Mouse (Mus musculus) CH12.LX (cell line): ENCODE results near the gene Sgcb. TPM values are rescaled to one million over a fixed set of nuclear protein-coding genes. Genes with fewer than 3 reads are reported as not detected.

Experiments used
- DNase-seq: peaks from one replicate; pipeline ENCODE4 v3.0.0-alpha.2; 2013; ENCODE audit errors: extremely low read depth
- H3K27ac ChIP-seq: 2 replicates; pipeline ENCODE4 v1.5.1; 2012; ENCODE audit warnings: low read depth, mild to moderate bottlenecking, control low read depth, moderate library complexity; ENCODE audit not compliant: insufficient read depth
- H3K27me3 ChIP-seq: replicated peaks from 2 replicates; pipeline ENCODE3; 2012; ENCODE audit warnings: inconsistent platforms
- H3K36me3 ChIP-seq, 2 experiments: replicated peaks in 1 of 2; 2 replicates each; pipeline versions ENCODE3 to v1.6.1; 2012; ENCODE audit warnings: inconsistent platforms in 1 of 2, low read length in 1 of 2, mild to moderate bottlenecking in 1 of 2, mixed read lengths in 1 of 2, moderate library complexity in 1 of 2; ENCODE audit not compliant: control insufficient read depth in 1 of 2, insufficient read depth in 1 of 2
- H3K4me1 ChIP-seq, 2 experiments: 2 replicates each; pipeline ENCODE4 v1.6.1; 2012; ENCODE audit warnings: inconsistent platforms in 1 of 2, moderate library complexity in 1 of 2; ENCODE audit not compliant: insufficient read depth in 2 of 2, control insufficient read depth in 1 of 2
- H3K4me2 ChIP-seq: 2 replicates; pipeline ENCODE4 v1.6.1; 2012; ENCODE audit warnings: low read depth, mild to moderate bottlenecking, control low read depth; ENCODE audit not compliant: poor library complexity, insufficient read depth, severe bottlenecking
- H3K4me3 ChIP-seq, 3 experiments: fragments of 150-350 bp in 1 of 3; sonication (generic) in 1 of 3; replicated peaks in 1 of 3; 2 replicates each; pipeline versions ENCODE3 to v1.5.1; 2011 to 2012; ENCODE audit warnings: low read depth in 2 of 3, low read length in 2 of 3, mild to moderate bottlenecking in 2 of 3, moderate library complexity in 2 of 3, control low read depth in 1 of 3, improper control_type of control experiment in 1 of 3, inconsistent platforms in 1 of 3, mixed read lengths in 1 of 3; ENCODE audit not compliant: poor library complexity in 1 of 3
- H3K79me2 ChIP-seq: replicated peaks from 2 replicates; pipeline ENCODE4 v1.6.1; 2012; ENCODE audit warnings: mild to moderate bottlenecking, moderate library complexity; ENCODE audit not compliant: control insufficient read depth, poor library complexity, insufficient read depth, severe bottlenecking; ENCODE audit errors: extremely low read depth
- H3K9ac ChIP-seq: 2 replicates; pipeline ENCODE4 v1.6.1; 2012; ENCODE audit warnings: low read depth, mild to moderate bottlenecking, control low read depth, moderate library complexity; ENCODE audit not compliant: insufficient read depth
- H3K9me3 ChIP-seq: replicated peaks from 2 replicates; pipeline ENCODE3; 2012; ENCODE audit warnings: low read length, inconsistent platforms, mixed read lengths
- CHD2 ChIP-seq: IDR thresholded peaks from 2 replicates; pipeline ENCODE4 v1.6.1; 2011; ENCODE audit warnings: low read length, improper control_type of control experiment
- CTCF ChIP-seq, 2 experiments: IDR thresholded peaks in 1 of 2; conservative IDR thresholded peaks in 1 of 2; 2 replicates each; pipeline ENCODE4 v1.5.1; 2011 to 2012; ENCODE audit warnings: low read depth in 2 of 2, low read length in 2 of 2, improper control_type of control experiment in 1 of 2, inconsistent platforms in 1 of 2, mild to moderate bottlenecking in 1 of 2, moderate library complexity in 1 of 2
- E2F4 ChIP-seq: IDR thresholded peaks from 2 replicates; pipeline ENCODE4 v1.6.1; 2011; ENCODE audit warnings: low read depth, low read length, improper control_type of control experiment; ENCODE audit not compliant: insufficient replicate concordance
- ELF1 ChIP-seq: IDR thresholded peaks from 2 replicates; pipeline ENCODE4 v1.6.1; 2014; ENCODE audit warnings: low read depth, mild to moderate bottlenecking, inconsistent platforms, low read length, improper control_type of control experiment
- EP300 ChIP-seq: IDR thresholded peaks from 2 replicates; pipeline ENCODE4 v1.6.1; 2011; ENCODE audit warnings: low read length, improper control_type of control experiment
- MAFK ChIP-seq: IDR thresholded peaks from 2 replicates; pipeline ENCODE4 v1.6.1; 2011; ENCODE audit warnings: low read length, improper control_type of control experiment; ENCODE audit not compliant: insufficient replicate concordance
- MAZ ChIP-seq: IDR thresholded peaks from 2 replicates; pipeline ENCODE4 v1.6.1; 2012; ENCODE audit warnings: low read depth, mild to moderate bottlenecking, inconsistent platforms, low read length, improper control_type of control experiment, moderate library complexity
- MEF2A ChIP-seq: IDR thresholded peaks from 2 replicates; pipeline ENCODE4 v1.6.1; 2014; ENCODE audit warnings: low read depth, mild to moderate bottlenecking, inconsistent platforms, low read length, improper control_type of control experiment, borderline replicate concordance
- MXI1 ChIP-seq: IDR thresholded peaks from 2 replicates; pipeline ENCODE4 v1.6.1; 2011; ENCODE audit warnings: mild to moderate bottlenecking, low read depth, low read length, improper control_type of control experiment
- POLR2A ChIP-seq: IDR thresholded peaks from 2 replicates; pipeline ENCODE4 v1.6.1; 2011; ENCODE audit warnings: low read depth, mild to moderate bottlenecking, improper control_type of control experiment, low read length
- RAD21 ChIP-seq: IDR thresholded peaks from 2 replicates; pipeline ENCODE4 v1.6.1; 2011; ENCODE audit warnings: low read depth, mild to moderate bottlenecking, low read length, improper control_type of control experiment, moderate library complexity
- RCOR1 ChIP-seq: conservative IDR thresholded peaks from 2 replicates; pipeline ENCODE4 v1.6.1; 2012; ENCODE audit warnings: low read depth, mild to moderate bottlenecking, inconsistent platforms, low read length, improper control_type of control experiment
- SMC3 ChIP-seq: IDR thresholded peaks from 2 replicates; pipeline ENCODE4 v1.6.1; 2011; ENCODE audit warnings: low read depth, low read length, improper control_type of control experiment
- TBP ChIP-seq: conservative IDR thresholded peaks from 2 replicates; pipeline ENCODE4 v1.6.1; 2011; ENCODE audit warnings: low read depth, low read length, improper control_type of control experiment
- USF2 ChIP-seq: conservative IDR thresholded peaks from 2 replicates; pipeline ENCODE4 v1.6.1; 2011; ENCODE audit warnings: low read depth, low read length, improper control_type of control experiment
- ZC3H11A ChIP-seq: IDR thresholded peaks from 2 replicates; pipeline ENCODE4 v1.6.1; 2012; ENCODE audit warnings: low read depth, mild to moderate bottlenecking, inconsistent platforms, low read length, improper control_type of control experiment
- dilution Hi-C: fragments of 300-500 bp; cut with MboI; formaldehyde crosslinking; loops from 2 replicates; pipeline ENCODE4 v1.14.3; 2020; ENCODE audit warnings: low sequenced_read_pairs; ENCODE audit not compliant: extremely low pct_unique_long_range_greater_than_20kb, extremely low pct_ligation_motif_present
- in situ Hi-C: fragments of 300-500 bp; cut with MboI; formaldehyde crosslinking; loops from 3 replicates; pipeline ENCODE4 v1.14.3; 2019; ENCODE audit warnings: low sequenced_read_pairs, low pct_ligation_motif_present, low pct_unique_long_range_greater_than_20kb, mixed read lengths
- polyA plus RNA-seq: library from polyadenylated mRNA; unstranded; fragments of >175 nt; gene quantifications from 2 replicates; pipeline ENCODE4 v1.2.1, GENCODE M21; 2012; ENCODE audit warnings: low read depth; ENCODE audit not compliant: insufficient read length
- total RNA-seq, 2 experiments: library from RNA; depleted of rRNA; stranded (reverse); fragments of 300-350 nt in 1 of 2; fragments of >200 nt in 1 of 2; gene quantifications; 2 replicates each; pipeline ENCODE4 v1.2.3; 2012 to 2014

Gene Sgcb
- total and polyA plus RNA-seq, 3 experiments, result 2.6 to 8.5 (median 4.6) TPM

DNA sequence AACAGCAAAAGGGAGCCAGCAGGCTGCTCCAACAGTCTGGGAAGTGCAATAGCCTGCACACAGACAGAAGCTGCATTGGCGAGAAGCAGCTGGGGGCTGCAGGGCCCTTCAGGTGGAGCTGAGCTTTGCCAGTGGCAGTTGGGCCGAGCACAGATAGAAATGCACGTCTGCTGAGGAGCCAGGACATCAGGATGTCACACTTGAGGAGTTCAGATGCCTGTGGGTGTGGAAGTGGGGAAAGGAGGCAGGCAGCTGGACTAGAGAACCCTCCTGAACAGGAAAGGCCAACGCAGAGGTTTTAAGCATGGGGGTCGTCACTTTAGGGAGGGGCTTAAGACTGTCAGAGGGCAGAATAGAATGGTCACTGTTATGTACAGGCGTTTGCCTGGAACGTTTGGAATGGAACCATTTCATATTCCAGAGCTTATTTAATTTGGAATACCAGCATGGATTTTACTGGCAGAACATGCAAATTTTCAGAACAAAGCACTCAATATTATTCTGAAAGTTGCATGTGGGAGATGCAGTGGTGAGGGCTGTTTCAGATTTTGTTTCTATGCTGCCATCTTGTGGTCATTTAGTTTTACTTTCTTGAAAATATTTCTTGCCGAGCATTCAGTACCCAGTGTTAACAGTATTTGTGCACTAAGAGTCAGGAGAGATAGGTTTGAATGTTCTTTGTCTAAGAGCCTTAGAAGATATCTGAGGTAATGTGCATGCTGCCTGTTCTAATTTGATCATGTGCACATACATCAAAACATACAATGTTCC, 10.1 kb downstream of the Sgcb start (continued):
- TF ChIP-seq MAZ (no peak), ELF1 (no peak)
- TF ChIP-seq, all 38 proteins: peak for 4

DNA sequence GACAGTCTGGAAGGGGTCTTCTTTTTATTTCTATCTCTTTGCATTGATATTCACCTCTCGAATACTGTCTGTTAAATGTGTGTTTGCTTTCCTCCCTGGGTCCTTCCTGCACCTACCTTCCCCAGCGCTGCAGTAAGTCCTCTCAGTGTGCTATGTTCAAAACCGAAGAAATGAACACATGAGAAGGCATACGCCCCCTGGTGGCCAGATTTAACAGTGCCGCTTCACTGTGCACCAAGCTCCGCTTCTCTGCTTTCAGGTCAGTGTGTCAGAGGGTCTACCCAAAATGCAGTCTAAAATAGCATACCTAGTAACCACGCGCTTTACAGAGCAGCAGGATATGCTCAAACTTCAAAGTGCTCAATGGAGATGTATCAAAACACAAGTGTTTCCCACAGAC, 14.4 kb downstream of the Sgcb start:
- Histone ChIP-seq H3K79me2 (no peaks in the 10 kb centered on the region), H3K9ac (no peak overlapping the region), H3K4me2 (no peak overlapping the region), H3K9me3 (peaks cover 6% of the 10 kb centered on the region), H3K4me3 (no peak overlapping the region), H3K36me3 (peaks cover 4 to 35% of the 10 kb centered on the region in 2 experiments), H3K27me3 (no peaks in the 10 kb centered on the region), H3K4me1 (peaks cover 0 to 4% of the 10 kb centered on the region in 2 experiments; a peak in 1 of 4 replicates), H3K27ac (no peak overlapping the region)
- in situ Hi-C loops (no loop called here), dilution Hi-C loops (no loop called here)
- TF ChIP-seq CTCF (conservative IDR thresholded peaks at IDR 0.05 in 1 of 2, IDR thresholded peaks at IDR 0.05 in 1 of 2; ENCODE audit: low read depth in 2 of 2, low read length in 2 of 2) (peak; percentile 78 to 82), RAD21 (peak; percentile 48), SMC3 (peak; percentile 79), E2F4 (no peak), TBP (no peak)
- DNase-seq, result peak; percentile 61

DNA sequence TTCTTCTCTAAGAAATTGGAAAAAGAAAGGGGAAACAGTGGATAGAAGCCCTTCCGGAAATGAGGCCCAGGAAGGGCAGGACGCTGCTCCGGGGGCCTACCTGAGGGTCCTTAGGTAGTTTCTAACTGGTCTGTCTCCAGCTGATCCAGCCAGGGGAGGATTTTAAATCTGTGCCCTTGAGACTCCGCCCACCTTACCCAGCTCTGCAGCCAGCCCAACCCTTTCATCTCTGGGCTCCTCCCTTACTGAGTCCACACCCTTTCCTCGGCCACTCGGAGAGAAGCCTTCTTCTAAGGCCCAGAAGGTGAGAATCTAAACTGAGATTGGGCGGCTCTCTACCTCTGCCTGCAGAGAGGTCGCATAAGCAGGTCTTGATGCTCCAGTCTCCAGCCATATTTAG, 15.3 kb downstream of the Sgcb start, which contains the start of gene Lrrc66:
Lrrc66 (minus strand) TSS at position 236 of the 400 bp plus-strand sequence.
- H3K27ac ChIP-seq, result no peak within 1 kb of the TSS
- in situ Hi-C loops (no loop called here), dilution Hi-C loops (no loop called here)
- H3K27me3 ChIP-seq, result no peaks in the 10 kb centered on the region
- H3K4me3 ChIP-seq, result no peak within 1 kb of the TSS
- no peak within 1 kb of the TSS for H3K4me2 ChIP-seq
- H3K79me2 ChIP-seq, result no peaks in the 10 kb centered on the region
- DNase-seq, result no peak
- peaks cover 6% of the 10 kb centered on the region for H3K9me3 ChIP-seq
- H3K4me1 ChIP-seq, result no peaks in the 10 kb centered on the region; a peak in 1 of 4 replicates
- H3K36me3 ChIP-seq, result peaks cover 4 to 33% of the 10 kb centered on the region in 2 experiments
- H3K9ac ChIP-seq, result no peak within 1 kb of the TSS
- TF ChIP-seq MXI1 (no peak), USF2 (no peak)

DNA sequence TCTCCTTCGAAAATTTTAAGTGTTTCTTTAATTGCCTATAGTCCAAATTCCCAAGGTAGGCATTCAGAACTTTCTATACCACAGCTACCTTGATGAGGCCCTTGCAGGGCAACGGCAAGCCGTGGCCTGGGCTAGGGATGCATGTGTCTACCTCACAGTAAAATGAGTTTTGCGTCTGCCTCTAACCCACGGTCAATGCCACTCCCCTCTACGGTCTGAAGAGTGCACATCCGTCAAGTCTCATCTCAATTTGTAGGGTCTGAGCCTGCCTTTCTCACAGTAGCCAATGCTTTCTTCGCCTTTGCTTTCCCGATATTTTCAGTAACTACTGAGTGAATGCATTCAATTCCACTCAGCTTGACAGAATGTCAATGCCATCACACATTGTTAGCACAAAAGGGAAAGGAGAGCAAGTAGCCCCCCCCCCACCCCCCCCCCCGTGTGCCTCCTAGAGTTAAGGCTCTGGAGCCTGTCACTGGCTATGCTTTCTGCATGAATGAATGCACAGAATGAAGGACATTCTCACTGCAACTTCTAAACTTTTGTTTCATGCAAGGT, 16.5 kb downstream of the Sgcb start:
- in situ Hi-C loops, result no loop called here
- no peaks in the 10 kb centered on the region for H3K79me2 ChIP-seq

More for the DNA sequence above, 16.5 kb downstream of the Sgcb start:
- Histone ChIP-seq H3K36me3 (peaks cover 4 to 21% of the 10 kb centered on the region in 2 experiments), H3K4me3 (no peak overlapping the region), H3K27ac (no peak overlapping the region), H3K4me1 (no peaks in the 10 kb centered on the region; a peak in 1 of 4 replicates), H3K4me2 (no peak overlapping the region), H3K9me3 (peaks cover 6% of the 10 kb centered on the region), H3K27me3 (no peaks in the 10 kb centered on the region), H3K9ac (no peak overlapping the region)
- no peak for DNase-seq
- dilution Hi-C loops, result no loop called here
- TF ChIP-seq SMC3 (no peak), MEF2A (no peak), EP300 (no peak), CHD2 (no peak), RCOR1 (no peak), ZC3H11A (no peak), POLR2A (no peak), MAFK (no peak), ELF1 (no peak)
